Mouse (Mus musculus) kidney, postnatal 0 days (tissue): ENCODE results near the gene Fancc. TPM values are rescaled to one million over a fixed set of nuclear protein-coding genes. Genes with fewer than 3 reads are reported as not detected.
"Not testable (repeated sequence)": the region's sequence is repeated elsewhere in the genome, so short reads cannot be mapped to it uniquely, and the experiment has no call there.

Experiments
- ATAC-seq: fragments of 200-750 bp; cut with Nextera tagmentation; replicated peaks from 2 replicates; pipeline ENCODE4 v1.8.0; 2017; ENCODE audit warnings: low read depth, moderate number of reproducible peaks, moderate TSS enrichment, moderate library complexity; ENCODE audit not compliant: low FRiP score
- DNase-seq: peaks from one replicate; pipeline ENCODE4 v3.0.0-alpha.2; 2016; ENCODE audit warnings: low spot score
- H3K27ac ChIP-seq: fragments of 300-500 bp; sonication (generic); 2 replicates; pipeline ENCODE4 v1.5.1; 2014; ENCODE audit warnings: mild to moderate bottlenecking
- H3K27me3 ChIP-seq: fragments of 300-500 bp; sonication (generic); 2 replicates; pipeline ENCODE4 v1.6.1; 2014; ENCODE audit warnings: low read length, mixed read lengths; ENCODE audit not compliant: insufficient read depth
- H3K36me3 ChIP-seq: fragments of 300-500 bp; sonication (generic); 2 replicates; pipeline ENCODE4 v1.6.1; 2014; ENCODE audit warnings: low read length, mixed read lengths; ENCODE audit not compliant: insufficient read depth
- H3K4me1 ChIP-seq: fragments of 300-500 bp; sonication (generic); replicated peaks from 2 replicates; pipeline ENCODE4 v1.6.1; 2014; ENCODE audit warnings: antibody characterized with exemption, low read length, mixed read lengths; ENCODE audit not compliant: insufficient read depth
- H3K4me2 ChIP-seq: fragments of 300-500 bp; sonication (generic); 2 replicates; pipeline ENCODE4 v1.6.1; 2014; ENCODE audit warnings: mild to moderate bottlenecking, low read length, moderate library complexity, mixed read lengths
- H3K4me3 ChIP-seq: fragments of 300-500 bp; sonication (generic); replicated peaks from 2 replicates; pipeline ENCODE4 v1.5.1; 2014; ENCODE audit warnings: low read depth, low read length
- H3K9ac ChIP-seq: fragments of 300-500 bp; sonication (generic); 2 replicates; pipeline ENCODE4 v1.6.1; 2014; ENCODE audit warnings: low read depth, low read length
- H3K9me3 ChIP-seq: fragments of 300-500 bp; sonication (generic); replicated peaks from 2 replicates; pipeline ENCODE4 v1.6.1; 2016; ENCODE audit warnings: low read length, inconsistent platforms, mixed read lengths
- CTCF ChIP-seq: IDR thresholded peaks from 2 replicates; pipeline ENCODE4 v1.5.1; 2016; ENCODE audit warnings: antibody characterized with exemption, low read depth, mild to moderate bottlenecking, moderate library complexity
- WGBS: fragments of 180-500 bp; shearing (Covaris S2); extraction: QIAGEN DNeasy Blood & Tissue Kit; methylation state at CpG from one replicate; pipeline ENCODE4 v1.1.7; 2014; 5-methylcytosine and 5-hydroxymethylcytosine counted together
- polyA plus RNA-seq: library from polyadenylated mRNA; unstranded; fragments of >200 nt; fragmentation: Nextera tagmentation; extraction: Ambion mirVana; gene quantifications from 2 replicates; pipeline ENCODE4 v1.2.1, GENCODE M21; 2015

The Fancc gene
- polyA plus RNA-seq, 1 experiment from 2014 or later: 16.2 TPM

DNA sequence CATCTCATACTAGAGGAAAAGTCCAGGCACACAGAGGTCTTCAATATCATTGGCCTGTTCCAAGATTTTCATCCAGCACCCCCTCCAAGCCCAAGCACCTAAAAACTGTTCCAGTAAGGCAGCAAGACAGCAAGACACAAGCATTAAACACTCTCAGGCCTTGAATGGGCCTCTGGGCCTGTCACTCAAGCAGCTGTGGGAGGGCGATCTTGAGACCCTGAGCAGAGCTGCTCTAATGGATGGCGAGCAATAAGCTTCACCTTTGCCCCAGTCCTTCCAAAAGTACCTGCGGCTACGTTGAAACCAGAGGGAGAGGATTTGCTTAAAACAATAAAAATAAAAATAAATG lies 66.4 kb downstream of the Fancc start:
- no peaks in the 10 kb centered on the region for H3K36me3 ChIP-seq
- peak; percentile 76 for ATAC-seq
- H3K27ac ChIP-seq: peak overlapping the region; percentile 98
- DNase-seq: peak; percentile 82
- no peaks in the 10 kb centered on the region for H3K27me3 ChIP-seq
- 0% methylated on average over 4 of the region's 4 CpGs for WGBS
- H3K4me3 ChIP-seq: peak overlapping the region; percentile 58
- no peak for TF ChIP-seq CTCF
- peak overlapping the region; percentile 57 for H3K4me2 ChIP-seq
- peaks cover 7% of the 10 kb centered on the region for H3K4me1 ChIP-seq
- H3K9me3 ChIP-seq: no peaks in the 10 kb centered on the region
- peak overlapping the region; percentile 77 for H3K9ac ChIP-seq

DNA sequence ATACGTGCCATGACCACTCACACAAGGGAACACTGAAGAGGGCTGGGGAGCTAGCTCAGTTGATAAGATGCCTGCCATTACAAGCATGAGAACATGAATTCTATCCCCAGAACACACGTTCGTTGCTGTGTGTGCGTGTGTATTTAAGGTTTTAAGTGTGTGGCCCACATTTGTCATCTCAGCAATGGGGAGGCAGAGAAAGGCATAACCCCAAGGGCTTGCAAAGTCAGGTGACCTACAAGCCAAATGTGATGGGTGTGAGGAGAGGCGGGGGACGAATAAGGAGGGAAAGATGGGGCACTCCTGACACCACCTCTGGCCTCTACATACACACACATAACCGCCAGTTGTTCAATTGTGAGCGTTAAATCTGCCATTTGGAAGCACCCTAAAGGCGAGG lies 66.9 kb downstream of the Fancc start:
- no peak for ATAC-seq
- no peak for DNase-seq
- Histone ChIP-seq H3K4me1 (peaks cover 7% of the 10 kb centered on the region), H3K36me3 (no peaks in the 10 kb centered on the region), H3K27me3 (no peaks in the 10 kb centered on the region), H3K4me2 (peak overlapping the region; percentile 57), H3K9ac (no peak overlapping the region; the same call in 1 of the 2 replicates), H3K9me3 (no peaks in the 10 kb centered on the region), H3K4me3 (peak overlapping the region; percentile 58; the same call in 1 of the 2 replicates), H3K27ac (peak overlapping the region; percentile 98; the same call in 1 of the 2 replicates)
- 77% methylated on average over 9 of the region's 9 CpGs for WGBS
- no peak for TF ChIP-seq CTCF

DNA sequence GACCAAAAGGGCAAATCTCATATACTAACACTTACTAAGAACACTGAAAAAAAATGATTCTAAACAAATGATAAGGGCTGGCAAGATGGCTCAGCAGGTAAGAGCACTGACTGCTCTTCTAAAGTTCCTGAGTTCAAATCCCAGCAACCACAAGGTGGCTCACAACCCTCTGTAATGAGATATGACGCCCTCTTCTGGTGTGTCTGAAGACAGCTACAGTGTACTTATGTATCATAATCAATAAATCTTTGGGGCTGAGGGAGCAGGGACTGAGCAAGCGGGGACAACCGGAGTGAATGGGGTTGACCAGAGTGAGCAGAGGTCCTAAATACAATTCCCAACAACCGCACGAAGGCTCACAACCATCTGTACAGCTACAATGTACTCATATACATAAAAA lies 68.9 kb downstream of the Fancc start:
- WGBS: 95% methylated on average over 5 of the region's 5 CpGs
- peak; percentile 41 for TF ChIP-seq CTCF
- DNase-seq, H3K9me3 ChIP-seq, H3K9ac ChIP-seq, H3K27ac ChIP-seq, H3K4me1 ChIP-seq, ATAC-seq, H3K4me3 ChIP-seq, H3K4me2 ChIP-seq, H3K36me3 ChIP-seq, H3K27me3 ChIP-seq: not testable (repeated sequence)

- WGBS: 93% methylated on average over 2 of the region's 2 CpGs
- Histone ChIP-seq H3K27ac (no peak overlapping the region), H3K4me1 (no peaks in the 10 kb centered on the region), H3K27me3 (no peaks in the 10 kb centered on the region), H3K9me3 (no peaks in the 10 kb centered on the region), H3K36me3 (no peaks in the 10 kb centered on the region), H3K9ac (no peak overlapping the region), H3K4me3 (no peak overlapping the region), H3K4me2 (no peak overlapping the region)
- DNase-seq: no peak
- no peak for ATAC-seq
- no peak for TF ChIP-seq CTCF
Observed at GRCm38 (mm10) chr13:63423060-63423459, 74.0 kb downstream of the Fancc start.

GRCm38 (mm10) chr13:63421225-63421624 lies 75.9 kb downstream of the Fancc start:
- no peak overlapping the region for H3K4me3 ChIP-seq
- H3K36me3 ChIP-seq: no peaks in the 10 kb centered on the region
- ATAC-seq (no peak), DNase-seq (no peak)
- H3K4me1 ChIP-seq: no peaks in the 10 kb centered on the region
- no peak overlapping the region for H3K4me2 ChIP-seq
- no peak overlapping the region for H3K9ac ChIP-seq
- H3K9me3 ChIP-seq: no peaks in the 10 kb centered on the region
- TF ChIP-seq CTCF: no peak
- no peak overlapping the region for H3K27ac ChIP-seq
- H3K27me3 ChIP-seq: no peaks in the 10 kb centered on the region

DNA sequence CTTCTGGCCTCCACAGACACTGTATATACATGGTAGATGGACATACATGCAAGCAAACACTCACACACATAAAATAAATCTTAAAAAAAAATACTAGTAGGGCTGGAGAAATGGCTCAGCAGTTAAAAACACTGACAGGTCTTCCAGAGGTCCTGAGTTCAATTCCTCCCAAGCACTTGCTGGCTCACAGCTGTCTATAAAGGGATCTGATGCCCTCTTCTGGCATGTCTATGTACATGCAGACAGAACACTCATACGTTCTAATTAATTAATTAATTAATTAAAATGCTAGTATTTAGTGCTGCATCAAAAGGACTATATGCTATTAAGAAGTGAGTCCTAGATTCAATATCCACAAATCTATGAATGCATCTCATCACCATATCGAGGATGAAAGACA lies 78.9 kb downstream of the Fancc start:
- H3K4me3 ChIP-seq: no peak overlapping the region
- H3K9ac ChIP-seq: no peak overlapping the region
- H3K9me3 ChIP-seq: no peaks in the 10 kb centered on the region
- no peak for ATAC-seq
- no peak overlapping the region for H3K4me2 ChIP-seq
- H3K27me3 ChIP-seq: no peaks in the 10 kb centered on the region
- H3K4me1 ChIP-seq: no peaks in the 10 kb centered on the region
- TF ChIP-seq CTCF: peak; percentile 34; the same call in 1 of the 2 replicates
- DNase-seq: no peak
- WGBS: 84% methylated on average over 2 of the region's 2 CpGs
- H3K27ac ChIP-seq: no peak overlapping the region
- no peaks in the 10 kb centered on the region for H3K36me3 ChIP-seq

DNA sequence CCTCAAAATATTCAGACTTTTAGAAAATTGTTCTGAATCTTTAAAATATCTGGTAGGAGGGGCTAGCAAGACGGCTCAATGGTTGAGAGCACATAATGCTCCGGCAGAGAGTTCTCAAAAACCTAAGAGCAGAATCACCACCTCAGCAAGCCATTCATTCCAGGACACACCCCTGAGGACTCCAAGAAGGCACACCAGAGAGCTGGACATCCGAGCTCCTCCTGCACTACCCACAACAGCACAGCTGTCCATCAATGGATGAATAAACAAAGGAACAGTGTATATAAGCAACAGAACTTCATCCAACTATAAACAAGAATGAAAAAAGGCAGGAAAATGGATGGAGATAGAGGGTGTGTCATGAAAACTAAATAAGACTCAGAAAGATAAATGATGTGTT lies 80.3 kb downstream of the Fancc start:
- no peak overlapping the region for H3K4me2 ChIP-seq
- 50% methylated on average over 3 of the region's 3 CpGs for WGBS
- H3K36me3 ChIP-seq: no peaks in the 10 kb centered on the region
- no peaks in the 10 kb centered on the region for H3K27me3 ChIP-seq
- H3K4me3 ChIP-seq: no peak overlapping the region
- TF ChIP-seq CTCF: no peak
- H3K4me1 ChIP-seq: no peaks in the 10 kb centered on the region
- DNase-seq (no peak), ATAC-seq (no peak)
- H3K27ac ChIP-seq: no peak overlapping the region
- no peaks in the 10 kb centered on the region for H3K9me3 ChIP-seq
- no peak overlapping the region for H3K9ac ChIP-seq
